Mouse (Mus musculus) hindbrain, postnatal 0 days (tissue): ENCODE measurements at regions not wholly inside any gene's neighbourhood (a gene's known extent, or its start where the extent isn't known, plus 50 kb on each side); places are given as distances from the start of the nearest gene placed in this dataset.

Source experiments
- ATAC-seq: fragments of 200-750 bp; cut with Nextera tagmentation; 2 replicates; pipeline ENCODE4 v1.8.0; 2017; ENCODE audit warnings: mild to moderate bottlenecking, moderate TSS enrichment, moderate library complexity
- DNase-seq: peaks from one replicate; pipeline ENCODE4 v3.0.0-alpha.2; 2015; ENCODE audit warnings: low spot score
- H3K27ac ChIP-seq: fragments of 300-500 bp; sonication (generic); 2 replicates; pipeline ENCODE4 v1.5.1; 2014; ENCODE audit warnings: mild to moderate bottlenecking
- H3K27me3 ChIP-seq: fragments of 300-500 bp; sonication (generic); 2 replicates; pipeline ENCODE4 v1.6.1; 2014; ENCODE audit warnings: low read length, mixed read lengths; ENCODE audit not compliant: insufficient read depth
- H3K36me3 ChIP-seq: fragments of 300-500 bp; sonication (generic); 2 replicates; pipeline ENCODE4 v1.6.1; 2014; ENCODE audit warnings: low read length, mixed read lengths; ENCODE audit not compliant: insufficient read depth
- H3K4me1 ChIP-seq: fragments of 300-500 bp; sonication (generic); 2 replicates; pipeline ENCODE4 v1.6.1; 2014; ENCODE audit warnings: antibody characterized with exemption, low read length, mixed read lengths; ENCODE audit not compliant: insufficient read depth
- H3K4me2 ChIP-seq: fragments of 300-500 bp; sonication (generic); 2 replicates; pipeline ENCODE4 v1.6.1; 2014; ENCODE audit warnings: low read depth, mild to moderate bottlenecking, low read length, moderate library complexity, mixed read lengths
- H3K4me3 ChIP-seq: fragments of 300-500 bp; sonication (generic); 2 replicates; pipeline ENCODE4 v1.5.1; 2014; ENCODE audit warnings: low read length
- H3K9ac ChIP-seq: fragments of 300-500 bp; sonication (generic); replicated peaks from 2 replicates; pipeline ENCODE4 v1.6.1; 2014; ENCODE audit warnings: mild to moderate bottlenecking, low read length, moderate library complexity, mixed read lengths
- H3K9me3 ChIP-seq: fragments of 300-500 bp; sonication (generic); 2 replicates; pipeline ENCODE4 v1.6.1; 2016; ENCODE audit warnings: low read length, mixed read lengths
- CTCF ChIP-seq: IDR thresholded peaks from 2 replicates; pipeline ENCODE4 v1.5.1; 2016; ENCODE audit warnings: antibody characterized with exemption, control low read depth, low read depth
- WGBS: fragments of 180-500 bp; shearing (Covaris S2); extraction: QIAGEN DNeasy Blood & Tissue Kit; methylation state at CpG from one replicate; pipeline ENCODE4 v1.1.7; 2014; 5-methylcytosine and 5-hydroxymethylcytosine counted together

DNA sequence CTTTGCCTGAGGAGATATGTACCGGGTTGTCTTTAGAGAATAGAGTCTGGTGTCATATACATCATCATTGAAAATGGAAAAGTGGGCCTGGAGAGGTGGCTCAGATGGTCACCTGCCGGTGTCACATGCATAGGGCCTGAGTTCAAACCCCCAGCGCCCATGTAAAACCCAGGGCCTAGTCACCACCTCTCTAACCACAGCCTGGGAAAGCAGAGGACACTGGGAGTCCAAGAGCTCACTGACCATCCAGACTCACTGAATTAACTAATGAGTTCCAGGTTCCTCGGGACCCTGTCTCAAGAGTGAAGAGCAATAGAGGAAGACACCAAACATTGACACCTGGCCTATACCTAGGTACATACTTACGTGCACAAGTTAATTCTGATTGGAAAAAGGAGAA is 132.7 kb upstream of the Cdkn3 start:
- 91% methylated on average over 5 of the region's 5 CpGs for WGBS
- no peak overlapping the region for H3K9ac ChIP-seq

DNA sequence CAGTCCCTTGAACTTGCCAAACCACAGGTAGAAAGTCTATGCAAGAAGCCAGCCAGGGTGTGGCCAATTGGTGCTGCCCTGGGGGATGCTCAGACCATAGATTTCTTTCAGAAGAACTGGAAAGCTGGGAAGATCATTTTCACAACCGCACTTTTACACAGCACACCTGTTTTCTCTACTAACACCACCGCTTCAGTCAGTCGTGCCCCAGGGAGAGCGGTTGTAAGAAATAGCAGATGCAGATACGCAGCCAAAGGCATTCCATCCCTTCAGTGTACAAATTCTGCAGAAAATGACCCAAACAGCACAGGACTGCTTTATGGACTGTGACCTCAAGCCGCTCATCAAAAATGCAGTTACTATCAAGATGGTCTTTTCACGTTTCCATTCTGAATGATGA is 134.6 kb upstream of the Cdkn3 start:
- Histone ChIP-seq H3K4me2 (no peak overlapping the region), H3K4me1 (no peaks in the 10 kb centered on the region), H3K27me3 (no peaks in the 10 kb centered on the region), H3K27ac (no peak overlapping the region), H3K36me3 (no peaks in the 10 kb centered on the region), H3K4me3 (no peak overlapping the region), H3K9ac (no peak overlapping the region), H3K9me3 (no peaks in the 10 kb centered on the region)
- WGBS: 80% methylated on average over 7 of the region's 7 CpGs
- no peak for ATAC-seq
- no peak for TF ChIP-seq CTCF
- no peak for DNase-seq

More for the DNA sequence above, 132.7 kb upstream of the Cdkn3 start:
- no peak for TF ChIP-seq CTCF
- no peak for ATAC-seq
- Histone ChIP-seq H3K4me1 (no peaks in the 10 kb centered on the region), H3K4me3 (no peak overlapping the region), H3K9me3 (no peaks in the 10 kb centered on the region), H3K27me3 (no peaks in the 10 kb centered on the region), H3K36me3 (no peaks in the 10 kb centered on the region), H3K4me2 (no peak overlapping the region), H3K27ac (no peak overlapping the region)
- DNase-seq: no peak

DNA sequence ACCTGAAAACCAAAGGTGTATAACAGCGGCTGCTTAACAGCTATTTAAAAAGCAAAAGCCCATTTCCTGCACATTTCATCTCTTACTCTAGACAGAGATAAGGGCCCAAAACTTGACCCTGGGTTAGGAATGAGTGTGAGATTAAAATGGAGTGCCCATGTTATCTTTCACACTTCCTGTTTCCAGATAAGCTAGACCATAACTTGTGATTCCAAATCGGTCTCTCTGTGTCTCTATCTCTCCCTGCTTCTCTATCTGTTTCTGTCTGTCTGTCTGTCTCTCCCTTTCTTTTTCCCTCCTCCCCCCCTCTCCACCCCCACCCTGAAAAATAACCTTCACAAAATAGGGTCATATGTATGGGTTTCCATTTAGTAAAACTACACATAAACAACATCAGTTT is 136.7 kb upstream of the Cdkn3 start:
- H3K36me3 ChIP-seq: no peaks in the 10 kb centered on the region
- no peak for TF ChIP-seq CTCF
- 83% methylated on average over 2 of the region's 2 CpGs for WGBS
- no peaks in the 10 kb centered on the region for H3K9me3 ChIP-seq
- no peak for ATAC-seq
- no peak for DNase-seq
- no peaks in the 10 kb centered on the region for H3K27me3 ChIP-seq
- H3K9ac ChIP-seq: no peak overlapping the region
- H3K27ac ChIP-seq: no peak overlapping the region
- H3K4me3 ChIP-seq: no peak overlapping the region
- no peaks in the 10 kb centered on the region for H3K4me1 ChIP-seq
- H3K4me2 ChIP-seq: no peak overlapping the region

DNA sequence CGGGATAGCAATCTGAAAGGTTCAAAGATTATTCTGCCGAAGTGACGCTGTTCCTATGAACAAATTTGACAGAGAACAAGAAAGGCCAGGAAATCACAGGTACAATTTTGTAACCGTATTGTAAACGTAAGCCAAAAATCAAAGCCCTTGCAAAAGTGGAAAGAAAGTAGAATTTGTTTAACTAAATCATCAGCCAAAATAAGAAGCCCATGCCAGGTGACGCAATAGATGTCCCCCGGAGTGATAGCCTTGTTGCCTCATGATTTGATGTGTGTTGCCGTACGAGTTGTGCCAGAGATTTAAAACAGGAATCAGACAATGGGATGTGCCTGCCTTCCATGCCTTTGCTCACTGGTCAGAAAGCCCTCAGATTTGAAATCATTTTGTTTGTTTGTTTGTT is 144.3 kb upstream of the Cdkn3 start:
- no peaks in the 10 kb centered on the region for H3K4me1 ChIP-seq
- H3K4me2 ChIP-seq: no peak overlapping the region
- no peak overlapping the region for H3K27ac ChIP-seq
- no peak for TF ChIP-seq CTCF
- H3K9me3 ChIP-seq: no peaks in the 10 kb centered on the region
- ATAC-seq (no peak), DNase-seq (no peak)
- no peak overlapping the region for H3K4me3 ChIP-seq
- no peaks in the 10 kb centered on the region for H3K27me3 ChIP-seq
- WGBS: 86% methylated on average over 9 of the region's 9 CpGs
- H3K9ac ChIP-seq: no peak overlapping the region
- no peaks in the 10 kb centered on the region for H3K36me3 ChIP-seq

DNA sequence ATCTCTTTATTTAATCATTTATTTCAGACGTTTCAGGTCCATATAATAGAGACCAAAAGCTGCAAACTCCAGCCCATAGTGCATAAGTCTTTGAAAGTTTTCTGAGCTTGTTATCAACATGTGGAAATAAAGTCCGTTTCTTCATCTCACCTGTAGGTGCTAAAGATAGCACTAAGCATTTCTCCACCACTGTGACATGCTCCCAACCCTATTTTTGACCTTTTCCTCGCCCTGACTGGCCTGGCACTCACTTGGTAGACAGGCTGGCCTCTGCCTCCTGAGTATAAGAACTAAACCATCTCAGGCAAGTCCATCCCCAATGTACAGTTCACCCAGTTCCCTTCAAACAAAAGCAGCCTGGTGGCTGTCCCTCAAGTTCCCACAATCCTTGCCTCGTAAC is 145.4 kb upstream of the Cdkn3 start:
- Histone ChIP-seq H3K9me3 (no peaks in the 10 kb centered on the region), H3K27me3 (no peaks in the 10 kb centered on the region), H3K9ac (no peak overlapping the region), H3K27ac (no peak overlapping the region), H3K36me3 (no peaks in the 10 kb centered on the region), H3K4me1 (no peaks in the 10 kb centered on the region), H3K4me2 (no peak overlapping the region), H3K4me3 (no peak overlapping the region)
- TF ChIP-seq CTCF: no peak
- 82% methylated on average over 4 of the region's 4 CpGs for WGBS
- ATAC-seq: no peak
- no peak for DNase-seq

DNA sequence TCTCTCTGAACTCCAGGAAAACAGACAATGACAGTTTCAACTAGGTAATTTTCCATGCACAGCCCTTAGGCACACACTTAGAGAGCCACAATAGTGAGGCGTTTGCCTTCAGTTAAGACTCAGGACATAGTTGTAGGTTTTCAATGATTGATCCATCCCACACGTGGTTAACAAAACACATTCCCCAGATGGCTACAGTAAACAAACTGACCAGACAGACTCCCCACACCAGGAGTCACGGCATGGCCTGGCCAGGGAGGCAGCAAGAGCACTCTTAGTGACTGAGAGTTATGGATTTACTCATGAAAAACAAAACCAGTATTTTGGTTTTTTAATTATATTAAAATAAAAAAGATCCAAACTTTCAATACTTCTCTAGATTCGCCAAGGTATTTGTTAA is 146.6 kb upstream of the Cdkn3 start:
- DNase-seq: no peak
- 57% methylated on average over 4 of the region's 4 CpGs for WGBS
- no peak overlapping the region for H3K9ac ChIP-seq

DNA sequence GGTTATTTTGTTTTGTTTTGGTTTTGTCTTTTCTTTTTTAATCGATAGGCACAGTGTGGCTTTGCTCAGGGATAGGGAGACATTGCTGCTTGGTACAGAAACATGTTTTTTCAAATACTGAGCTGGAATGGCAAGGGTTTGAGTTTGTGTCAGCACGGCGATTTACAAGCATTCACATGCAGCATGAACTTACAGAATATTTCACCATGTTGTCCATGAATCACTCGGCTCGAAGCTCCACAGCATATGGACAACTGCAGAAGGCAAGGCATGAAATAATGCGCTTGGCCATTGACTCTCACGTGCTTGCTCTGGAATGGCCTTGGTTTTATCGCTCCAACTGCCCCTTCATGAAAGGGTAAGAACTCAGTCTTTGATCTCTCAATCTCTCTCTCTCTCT is 147.1 kb upstream of the Cdkn3 start:
- Histone ChIP-seq H3K4me2 (no peak overlapping the region), H3K9me3 (no peaks in the 10 kb centered on the region), H3K27ac (no peak overlapping the region), H3K9ac (no peak overlapping the region), H3K36me3 (no peaks in the 10 kb centered on the region), H3K4me1 (no peaks in the 10 kb centered on the region), H3K4me3 (no peak overlapping the region), H3K27me3 (no peaks in the 10 kb centered on the region)
- no peak for ATAC-seq
- no peak for DNase-seq
- 89% methylated on average over 8 of the region's 8 CpGs for WGBS
- no peak for TF ChIP-seq CTCF

More for the DNA sequence above, 146.6 kb upstream of the Cdkn3 start:
- H3K4me1 ChIP-seq: no peaks in the 10 kb centered on the region
- H3K9me3 ChIP-seq: no peaks in the 10 kb centered on the region
- no peak overlapping the region for H3K4me3 ChIP-seq
- H3K36me3 ChIP-seq: no peaks in the 10 kb centered on the region
- no peak for ATAC-seq
- no peak overlapping the region for H3K27ac ChIP-seq
- H3K27me3 ChIP-seq: no peaks in the 10 kb centered on the region
- no peak for TF ChIP-seq CTCF
- H3K4me2 ChIP-seq: no peak overlapping the region
